Comparison of ENCODE assay signal across 22 mouse cellular contexts in genomic region chr11:30132581-30132980, GRCm38 (mm10).
DNase-seq lines count a peak whose midpoint lies in the region; ATAC-seq and TF ChIP-seq lines count a peak whose summit lies in the region.
"Had no signal": no experiment of that assay in that cellular context is flagged by ENCODE, and none has a peak within 500 bp of the region (broad histone marks: within the 10 kb centered on the region; RNA-seq: fewer than 3 reads in every experiment).

No protein-coding gene starts in this region.

- 92% methylated on average over 6 of the region's 6 CpGs for WGBS in heart, embryonic 11.5 days (ENCODE audit: insufficient replicate concordance)
- 83% methylated on average over 6 of the region's 6 CpGs for WGBS in heart, embryonic 16.5 days
- WGBS in heart, embryonic 12.5 days = 87% methylated on average over 6 of the region's 6 CpGs
- whole genome bisulfite sequencing in lung, embryonic 14.5 days = 93% methylated on average over 6 of the region's 6 CpGs
- WGBS in lung, postnatal 0 days = 79% methylated on average over 6 of the region's 6 CpGs

- ATAC-seq in heart, embryonic 11.5 days (replicated peaks; ENCODE audit: insufficient number of reproducible peaks, low FRiP score, low TSS enrichment) = no peak
- no peak for ATAC-seq in heart, embryonic 16.5 days (replicated peaks; ENCODE audit: extremely low read depth, insufficient read depth, low FRiP score)
- ATAC-seq in heart, embryonic 12.5 days (ENCODE audit: insufficient number of reproducible peaks, low FRiP score) = no peak
- 0 out of 2 replicates have a peak, but pooled peaks have one; percentile 23 for ATAC-seq in lung, embryonic 14.5 days (ENCODE audit: insufficient read depth)
- ATAC-seq in lung, postnatal 0 days = no peak
- ATAC-seq: forebrain, embryonic 14.5 days had no signal

- intact Hi-C loops in heart, postnatal 14 days (cut with DNase I) = no loop called here

- TF ChIP-seq CTCF in lung, embryonic 14.5 days (IDR thresholded peaks at IDR 0.05; ENCODE audit: low read depth) = no peak
- TF ChIP-seq CTCF in lung, postnatal 0 days (IDR thresholded peaks at IDR 0.05) = no peak

- TF ChIP-seq EP300 in lung, postnatal 0 days (IDR thresholded peaks at IDR 0.05) = no peak

- H3K27ac ChIP-seq in heart, embryonic 11.5 days (ENCODE audit: low read depth, low read length) = 0 out of 2 replicates have a peak overlapping the region, but pooled peaks have one; percentile 10
- 0 out of 2 replicates have a peak overlapping the region, but pooled peaks have one; percentile 9 for H3K27ac ChIP-seq in heart, embryonic 16.5 days (ENCODE audit: low read length)
- H3K27ac ChIP-seq in heart, embryonic 12.5 days (ENCODE audit: poor library complexity, severe bottlenecking) = no peak overlapping the region
- H3K27ac ChIP-seq in lung, embryonic 14.5 days (ENCODE audit: low read depth) = no peak overlapping the region
- H3K27ac ChIP-seq in lung, postnatal 0 days (ENCODE audit: low read length) = no peak overlapping the region
- H3K27ac ChIP-seq: embryonic facial prominence, embryonic 13.5 days; embryonic facial prominence, embryonic 15.5 days; forebrain, embryonic 10.5 days; forebrain, embryonic 12.5 days had no signal

- H3K27me3 ChIP-seq in heart, embryonic 11.5 days (ENCODE audit: control insufficient read depth, insufficient read depth, low read length) = no peaks in the 10 kb centered on the region
- no peaks in the 10 kb centered on the region for H3K27me3 ChIP-seq in heart, embryonic 16.5 days (ENCODE audit: control insufficient read depth, insufficient read depth, low read length)
- no peaks in the 10 kb centered on the region for H3K27me3 ChIP-seq in heart, embryonic 12.5 days (replicated peaks)
- no peaks in the 10 kb centered on the region for H3K27me3 ChIP-seq in lung, embryonic 14.5 days (ENCODE audit: insufficient read depth, low read length)
- H3K27me3 ChIP-seq in lung, postnatal 0 days (replicated peaks; ENCODE audit: insufficient read depth, low read length) = no peaks in the 10 kb centered on the region
- H3K27me3 ChIP-seq: embryonic facial prominence, embryonic 13.5 days; embryonic facial prominence, embryonic 15.5 days; forebrain, embryonic 12.5 days had no signal

- no peaks in the 10 kb centered on the region for H3K9me3 ChIP-seq in heart, embryonic 11.5 days (replicated peaks; ENCODE audit: control insufficient read depth, low read length)
- H3K9me3 ChIP-seq in heart, embryonic 16.5 days (replicated peaks; ENCODE audit: control insufficient read depth, low read length) = no peaks in the 10 kb centered on the region
- no peaks in the 10 kb centered on the region for H3K9me3 ChIP-seq in heart, embryonic 12.5 days (replicated peaks)
- H3K9me3 ChIP-seq in lung, embryonic 14.5 days (ENCODE audit: low read depth, low read length) = no peaks in the 10 kb centered on the region
- H3K9me3 ChIP-seq in lung, postnatal 0 days (ENCODE audit: low read length) = no peaks in the 10 kb centered on the region
- H3K9me3 ChIP-seq: embryonic facial prominence, embryonic 13.5 days; embryonic facial prominence, embryonic 15.5 days; forebrain, embryonic 10.5 days; forebrain, embryonic 12.5 days had no signal

- H3K4me1 ChIP-seq in heart, embryonic 11.5 days (ENCODE audit: control insufficient read depth, insufficient read depth, low read length) = no peaks in the 10 kb centered on the region
- H3K4me1 ChIP-seq in heart, embryonic 16.5 days (ENCODE audit: control insufficient read depth, insufficient read depth, low read length) = peaks cover 9% of the 10 kb centered on the region
- H3K4me1 ChIP-seq in heart, embryonic 12.5 days (replicated peaks) = peaks cover 13% of the 10 kb centered on the region
- H3K4me1 ChIP-seq in lung, embryonic 14.5 days (ENCODE audit: insufficient read depth) = no peaks in the 10 kb centered on the region
- H3K4me1 ChIP-seq in lung, postnatal 0 days (ENCODE audit: insufficient read depth, low read depth, low read length) = no peaks in the 10 kb centered on the region
- H3K4me1 ChIP-seq: embryonic facial prominence, embryonic 13.5 days; embryonic facial prominence, embryonic 15.5 days; forebrain, embryonic 10.5 days; forebrain, embryonic 12.5 days had no signal

- peaks cover 58% of the 10 kb centered on the region for H3K36me3 ChIP-seq in heart, embryonic 11.5 days (ENCODE audit: control insufficient read depth, insufficient read depth, low read length)
- H3K36me3 ChIP-seq in heart, embryonic 16.5 days (ENCODE audit: control insufficient read depth, insufficient read depth) = peaks cover 74% of the 10 kb centered on the region
- peaks cover 93% of the 10 kb centered on the region for H3K36me3 ChIP-seq in heart, embryonic 12.5 days
- H3K36me3 ChIP-seq in lung, embryonic 14.5 days (ENCODE audit: insufficient read depth) = peaks cover 91% of the 10 kb centered on the region
- peaks cover 55% of the 10 kb centered on the region for H3K36me3 ChIP-seq in lung, postnatal 0 days (ENCODE audit: insufficient read depth, low read length)

- H3K4me2 ChIP-seq in heart, embryonic 11.5 days = no peak overlapping the region
- no peak overlapping the region for H3K4me2 ChIP-seq in heart, embryonic 16.5 days (ENCODE audit: low read depth, low read length)
- no peak overlapping the region for H3K4me2 ChIP-seq in heart, embryonic 12.5 days
- no peak overlapping the region for H3K4me2 ChIP-seq in lung, embryonic 14.5 days
- H3K4me2 ChIP-seq in lung, postnatal 0 days (replicated peaks; ENCODE audit: low read depth, low read length) = no peak overlapping the region
- H3K4me2 ChIP-seq: embryonic facial prominence, embryonic 13.5 days; embryonic facial prominence, embryonic 15.5 days; forebrain, embryonic 12.5 days had no signal

- no peak overlapping the region for H3K4me3 ChIP-seq in heart, embryonic 11.5 days (ENCODE audit: low read depth, low read length)
- no peak overlapping the region for H3K4me3 ChIP-seq in heart, embryonic 16.5 days (ENCODE audit: low read length)
- H3K4me3 ChIP-seq in heart, embryonic 12.5 days = no peak overlapping the region
- no peak overlapping the region for H3K4me3 ChIP-seq in lung, embryonic 14.5 days (ENCODE audit: low read depth, low read length)
- no peak overlapping the region for H3K4me3 ChIP-seq in lung, postnatal 0 days (ENCODE audit: low read depth, low read length)
- H3K4me3 ChIP-seq: embryonic facial prominence, embryonic 13.5 days; embryonic facial prominence, embryonic 15.5 days; erythroblast, embryonic 14.5 days; forebrain, embryonic 10.5 days; forebrain, embryonic 12.5 days had no signal

- H3K9ac ChIP-seq in heart, embryonic 11.5 days (ENCODE audit: low read depth, low read length) = no peak overlapping the region
- no peak overlapping the region for H3K9ac ChIP-seq in heart, embryonic 16.5 days (ENCODE audit: low read length)
- no peak overlapping the region for H3K9ac ChIP-seq in heart, embryonic 12.5 days
- H3K9ac ChIP-seq in lung, embryonic 14.5 days = no peak overlapping the region
- no peak overlapping the region for H3K9ac ChIP-seq in lung, postnatal 0 days (replicated peaks; ENCODE audit: low read depth)
- H3K9ac ChIP-seq: embryonic facial prominence, embryonic 13.5 days; embryonic facial prominence, embryonic 15.5 days; forebrain, embryonic 12.5 days had no signal

- no peak for DNase-seq in heart, postnatal 14 days
- no peak for DNase-seq in lung, embryonic 14.5 days
- no peak for DNase-seq in lung, postnatal 0 days (ENCODE audit: low spot score)
- DNase-seq: adrenal gland, adult 2 months; adrenal gland, postnatal 10 days; adrenal gland, postnatal 25 days; cerebellum, adult 11 months; cerebellum, adult 18-20 months; cerebellum, adult 8-10 months; cerebellum, adult 9-11 months; cerebellum, postnatal 14 days; cerebellum, postnatal 36 days; embryo, embryonic 11 days had no signal

Comparison
In these comparisons a context has a peak if more than half of its experiments do, and no peak if none do; other contexts are left out.
1. H3K27ac ChIP-seq: peak in heart, embryonic 11.5 days (single experiment) and heart, embryonic 16.5 days (single experiment); none in heart, embryonic 12.5 days (single experiment), lung, embryonic 14.5 days (single experiment) and lung, postnatal 0 days (single experiment).